Mouse (Mus musculus) cortical plate, adult 2 months (tissue): ENCODE results near the gene Pklr.

ENCODE experiments used
- CTCF ChIP-seq: fragments of 200-500 bp; IDR thresholded peaks from 2 replicates; pipeline ENCODE4 v1.5.1; 2011; ENCODE audit warnings: mild to moderate bottlenecking, control low read depth, low read length; ENCODE audit not compliant: insufficient read depth; ENCODE audit errors: extremely low read depth
- POLR2A ChIP-seq: fragments of 200-500 bp; IDR thresholded peaks from 2 replicates; pipeline ENCODE4 v1.6.1; 2011; ENCODE audit warnings: mild to moderate bottlenecking, low read length, control low read depth; ENCODE audit not compliant: insufficient read depth; ENCODE audit errors: extremely low read depth

DNA sequence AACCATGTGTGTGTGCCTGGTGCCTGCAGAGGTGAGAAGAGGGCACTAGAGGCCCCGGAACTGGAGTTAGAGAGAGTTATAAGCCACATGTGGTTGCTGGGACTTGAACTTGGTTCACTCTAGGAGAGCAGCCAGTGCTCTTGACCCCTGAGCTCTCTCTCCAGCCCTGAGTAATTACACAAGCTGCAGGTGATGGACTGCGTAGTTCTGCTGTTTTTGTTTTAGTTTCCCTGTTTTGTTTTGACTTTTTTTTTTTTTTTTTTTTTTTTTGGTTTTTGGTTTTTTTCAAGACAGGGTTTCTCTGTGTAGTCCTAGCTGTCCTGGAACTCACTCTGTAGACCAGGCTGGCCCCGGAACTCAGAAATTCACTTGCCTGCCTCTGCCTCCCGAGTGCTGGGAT lies 25.8 kb downstream of the Pklr start:
- no peak for TF ChIP-seq CTCF
- no peak for TF ChIP-seq POLR2A
